Mouse (Mus musculus) lung, postnatal 14 days (tissue): ENCODE data around the gene Pnp.
"Not testable (repeated sequence)": the region's sequence is repeated elsewhere in the genome, so short reads cannot be mapped to it uniquely, and the experiment has no call there.

Experiments
- DNase-seq: peaks from one replicate; pipeline ENCODE4 v3.0.0; 2021

Gene Pnp

DNA sequence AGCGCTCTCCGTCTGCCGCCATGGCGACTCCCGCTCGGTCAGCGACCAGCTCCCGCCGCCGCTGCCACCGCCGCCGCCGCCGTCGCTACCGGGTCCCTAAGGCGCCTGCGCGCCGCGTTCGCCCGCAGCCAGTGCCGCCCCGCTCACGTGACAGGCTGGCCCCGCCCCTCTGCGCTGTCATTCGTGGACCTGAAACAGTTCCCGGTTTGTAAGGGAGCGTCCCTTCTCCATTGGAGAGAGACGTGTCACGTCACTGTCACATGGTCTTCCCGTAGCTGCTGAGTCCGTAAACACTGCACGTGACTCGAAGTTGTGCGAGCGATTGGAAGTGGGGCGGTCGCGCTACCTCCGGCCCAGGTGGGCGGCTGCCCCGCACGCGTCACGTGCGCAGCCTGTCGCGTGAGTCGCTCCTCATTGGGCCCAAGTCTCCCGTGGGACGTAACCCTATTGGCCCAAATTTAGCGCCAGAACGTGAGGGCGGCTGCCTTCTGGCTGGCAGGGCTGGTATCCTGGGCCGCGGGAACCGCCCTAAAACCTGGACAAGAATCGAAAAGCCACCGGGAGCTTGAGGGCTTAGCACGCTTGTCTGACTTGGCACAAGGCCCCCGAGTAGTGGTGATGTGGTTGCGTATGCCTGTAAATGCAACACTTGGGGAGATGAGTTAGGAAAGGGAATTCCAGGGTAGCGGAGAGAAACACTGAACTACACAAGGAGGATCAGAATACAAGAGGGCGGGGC is at the start of gene Pnp, which contains the start of gene Pip4p1:
Gene Pnp (plus strand): TSS at position 329 of the 739 bp plus-strand sequence.
Gene Pip4p1 (minus strand): TSS at position 103 of the 739 bp plus-strand sequence.
- DNase-seq = peak; percentile 99

DNA sequence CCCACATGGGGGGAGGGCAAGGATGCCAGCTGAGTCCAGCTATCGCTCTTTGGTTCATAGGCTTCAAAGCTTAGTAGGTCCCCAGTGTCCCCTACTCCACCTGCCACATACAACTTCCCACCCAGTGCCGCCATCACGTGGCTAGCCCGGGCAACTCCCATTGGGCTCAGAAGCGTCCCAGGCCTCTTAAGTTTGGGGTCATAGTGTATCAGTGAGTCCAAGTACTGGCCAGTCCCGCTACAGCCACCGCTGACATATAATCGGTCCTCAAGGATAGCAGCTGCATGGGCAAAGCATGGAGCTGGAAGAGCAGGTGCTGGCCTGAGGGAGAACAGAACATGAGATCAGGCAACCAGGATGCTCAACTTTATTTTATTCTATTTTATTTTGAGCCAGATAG is 39.3 kb upstream of the Pnp start:
- DNase-seq = no peak

GRCm38 (mm10) chr14:50892091-50892490 is 38.8 kb upstream of the Pnp start:
- DNase-seq = no peak

- peak; percentile 54 for DNase-seq
These were observed 38.1 kb upstream of the Pnp start for GRCm38 (mm10) chr14:50892541-50893459.

DNA sequence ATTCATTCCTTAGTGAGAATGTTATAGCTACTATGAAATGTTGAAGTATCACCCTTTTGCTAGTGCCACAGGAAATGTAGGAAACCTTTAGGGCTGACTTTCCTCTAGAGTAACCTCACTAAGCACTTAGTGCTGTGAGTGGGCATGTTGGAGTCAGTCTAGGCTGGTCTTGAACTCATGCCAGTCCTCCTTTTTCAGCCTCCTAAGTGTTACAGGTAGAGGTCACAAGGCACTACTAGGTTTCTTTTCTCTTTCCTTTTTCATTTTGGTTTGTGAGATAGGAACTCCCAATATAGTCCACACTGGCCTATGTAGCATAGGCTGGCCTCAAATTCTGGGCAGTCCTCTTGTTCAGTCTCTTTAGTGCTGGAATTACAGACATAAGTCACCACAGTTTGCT is 35.5 kb upstream of the Pnp start:
- no peak for DNase-seq

- DNase-seq = peak; percentile 72
These were observed 34.7 kb upstream of the Pnp start for GRCm38 (mm10) chr14:50895985-50896746.

DNA sequence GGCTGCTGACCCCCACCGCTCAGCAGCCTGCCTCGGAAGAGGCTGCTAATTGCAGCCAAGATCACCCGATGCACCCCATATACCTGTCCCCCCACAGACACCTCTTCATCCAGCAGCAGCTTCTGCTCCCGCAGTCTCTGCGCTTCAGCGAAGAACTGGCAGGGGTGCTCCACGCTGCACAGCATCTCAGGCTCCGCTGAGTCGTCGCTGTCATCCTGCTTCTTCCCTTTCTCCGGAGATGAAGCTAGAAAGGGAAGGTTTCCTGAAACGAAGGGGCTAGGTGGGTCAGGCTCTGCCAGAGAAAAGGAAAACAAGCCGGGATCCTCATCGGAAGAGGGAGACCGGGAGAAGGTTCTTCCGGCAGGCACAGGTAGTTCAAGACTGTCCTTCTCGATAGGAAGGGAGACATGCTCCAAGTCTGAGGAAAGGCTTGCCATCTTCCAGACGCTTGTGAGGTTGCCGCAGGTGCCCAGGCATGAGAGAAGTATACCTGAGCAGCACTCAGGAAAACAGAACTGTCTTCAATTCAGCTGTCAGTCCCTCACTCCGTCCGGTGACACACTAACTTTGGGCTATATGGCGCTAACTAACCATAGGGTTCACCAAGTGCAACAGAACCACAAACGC is 34.0 kb upstream of the Pnp start:
- DNase-seq = no peak

DNA sequence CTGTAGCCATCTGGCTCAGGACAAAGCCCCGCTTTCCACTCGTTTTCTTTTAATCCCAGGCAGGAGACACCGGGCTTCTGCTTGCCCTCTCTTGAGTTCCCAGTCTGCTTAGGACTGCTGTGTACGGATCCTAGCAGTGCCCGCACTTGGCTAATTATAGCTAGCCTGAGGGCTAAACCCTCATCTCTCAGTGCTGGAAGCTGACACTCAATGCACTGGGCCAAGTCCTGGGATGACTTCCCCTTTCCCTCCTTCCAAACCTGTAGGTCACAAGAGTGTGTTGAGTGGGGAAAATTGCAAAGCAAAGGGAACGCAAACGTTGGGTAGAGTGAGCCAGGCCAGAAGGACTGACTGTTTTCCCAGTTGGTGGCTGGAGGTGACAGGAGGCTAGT is 33.5 kb upstream of the Pnp start, which contains the start of gene Klhl33:
Gene Klhl33 (minus strand): TSS at position 134 of the 392 bp plus-strand sequence.
- peak; percentile 5 for DNase-seq

DNA sequence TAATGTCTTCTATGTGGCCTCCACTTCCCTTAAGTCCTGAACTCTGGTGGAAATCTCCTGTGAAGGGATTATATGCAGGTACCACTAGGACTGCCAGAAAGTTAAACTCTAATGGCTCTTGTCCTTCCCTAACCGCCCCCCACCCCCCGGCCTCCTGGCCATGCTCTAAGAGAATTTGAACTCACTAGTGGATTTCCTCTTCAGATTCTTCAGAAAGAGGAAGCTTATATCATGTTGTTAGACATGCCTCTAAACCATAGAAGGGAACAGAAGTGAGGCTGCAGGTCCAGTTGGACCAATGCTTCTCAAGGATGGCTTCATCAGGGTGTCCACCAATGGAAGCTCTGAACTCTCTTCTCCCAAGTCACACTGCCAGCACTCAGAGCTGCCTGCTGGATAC is 32.9 kb upstream of the Pnp start:
- DNase-seq = not testable (repeated sequence)

DNA sequence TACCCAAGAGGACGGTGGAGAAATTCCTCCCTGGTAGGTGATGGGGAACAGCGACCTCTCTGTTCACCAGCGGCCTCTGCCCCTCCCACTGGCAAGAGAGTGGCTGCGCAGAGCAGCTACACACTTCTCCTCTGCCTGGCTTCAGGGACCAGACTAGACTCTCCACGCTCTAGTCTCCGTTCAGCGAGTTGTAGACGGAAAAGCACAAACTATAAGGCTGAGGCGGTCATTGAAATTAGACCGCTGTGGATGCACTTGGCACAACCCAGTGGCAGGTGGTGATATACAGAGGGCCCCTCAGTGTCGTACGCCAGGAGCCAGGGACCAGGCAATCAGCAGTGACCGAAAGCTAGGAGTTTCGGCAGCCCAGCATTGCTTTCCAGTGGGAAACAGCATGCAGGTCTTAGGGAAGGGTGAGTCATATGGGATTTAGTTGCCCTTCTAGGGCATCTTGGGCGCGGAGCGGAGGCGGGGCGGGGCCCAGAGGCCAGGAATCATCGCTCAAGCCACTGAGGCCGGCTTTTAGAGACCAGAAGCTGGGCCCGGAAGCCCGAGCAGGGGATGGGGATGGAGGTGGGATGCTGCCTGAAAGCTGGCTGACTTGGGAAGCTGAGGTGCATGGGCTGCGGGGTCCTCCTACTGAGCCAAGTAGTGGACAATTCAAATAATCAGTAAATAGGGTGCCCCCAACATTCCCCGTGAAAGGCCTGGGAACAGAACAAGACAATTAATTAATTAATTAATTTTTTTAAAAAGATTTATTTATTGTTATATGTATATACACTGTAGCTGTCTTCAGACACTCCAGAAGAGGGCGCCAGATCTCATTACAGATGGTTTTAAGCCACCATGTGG is 26.7 kb upstream of the Pnp start:
- DNase-seq = peak; percentile 39

DNA sequence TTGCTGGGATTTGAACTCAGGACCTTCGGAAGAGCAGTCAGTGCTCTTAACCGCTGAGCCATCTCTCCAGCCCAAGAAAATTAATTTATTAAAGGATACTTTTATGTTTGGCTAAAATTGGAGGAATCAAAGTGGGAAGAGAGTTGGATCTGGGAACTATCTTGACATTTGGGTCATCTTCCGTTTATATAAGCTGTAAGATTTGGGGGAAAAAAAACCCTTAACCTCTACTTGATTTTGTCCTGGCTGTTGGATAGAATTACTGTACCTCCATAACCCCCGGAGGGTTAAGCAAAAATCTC is 26.1 kb upstream of the Pnp start:
- DNase-seq = no peak

GRCm38 (mm10) chr14:50905327-50905726 is 25.6 kb upstream of the Pnp start:
- not testable (repeated sequence) for DNase-seq

GRCm38 (mm10) chr14:50908126-50908525 is 22.8 kb upstream of the Pnp start:
- no peak for DNase-seq

DNA sequence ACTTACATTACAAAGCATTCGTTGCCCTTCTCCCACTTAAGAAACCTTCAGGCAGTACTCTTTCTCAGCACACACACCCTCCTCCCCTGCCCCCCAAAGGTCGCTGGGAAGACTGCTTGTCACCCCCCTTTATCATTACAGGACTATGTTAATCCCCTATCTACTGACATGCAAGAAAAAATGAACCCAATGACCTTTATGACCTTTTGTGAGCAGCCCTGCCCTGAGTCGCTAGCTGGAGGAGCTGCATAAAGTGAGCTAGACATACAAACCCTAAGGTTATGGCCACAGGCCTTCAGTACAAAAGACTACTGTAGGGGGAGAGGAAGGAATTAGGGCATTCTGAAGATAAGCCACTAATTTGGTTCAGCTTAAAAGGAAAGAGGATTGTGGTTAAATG is 19.5 kb upstream of the Pnp start:
- DNase-seq = no peak

GRCm38 (mm10) chr14:50923437-50923836 is 7.4 kb upstream of the Pnp start:
- not testable (repeated sequence) for DNase-seq

GRCm38 (mm10) chr14:50924281-50925064 is 6.4 kb upstream of the Pnp start, which contains the start of the genes Osgep and Apex1:
TSS of gene Osgep (minus strand) at chr14:50924893.
TSS of gene Apex1 (plus strand) at chr14:50924968.
- peak; percentile 97 for DNase-seq

DNA sequence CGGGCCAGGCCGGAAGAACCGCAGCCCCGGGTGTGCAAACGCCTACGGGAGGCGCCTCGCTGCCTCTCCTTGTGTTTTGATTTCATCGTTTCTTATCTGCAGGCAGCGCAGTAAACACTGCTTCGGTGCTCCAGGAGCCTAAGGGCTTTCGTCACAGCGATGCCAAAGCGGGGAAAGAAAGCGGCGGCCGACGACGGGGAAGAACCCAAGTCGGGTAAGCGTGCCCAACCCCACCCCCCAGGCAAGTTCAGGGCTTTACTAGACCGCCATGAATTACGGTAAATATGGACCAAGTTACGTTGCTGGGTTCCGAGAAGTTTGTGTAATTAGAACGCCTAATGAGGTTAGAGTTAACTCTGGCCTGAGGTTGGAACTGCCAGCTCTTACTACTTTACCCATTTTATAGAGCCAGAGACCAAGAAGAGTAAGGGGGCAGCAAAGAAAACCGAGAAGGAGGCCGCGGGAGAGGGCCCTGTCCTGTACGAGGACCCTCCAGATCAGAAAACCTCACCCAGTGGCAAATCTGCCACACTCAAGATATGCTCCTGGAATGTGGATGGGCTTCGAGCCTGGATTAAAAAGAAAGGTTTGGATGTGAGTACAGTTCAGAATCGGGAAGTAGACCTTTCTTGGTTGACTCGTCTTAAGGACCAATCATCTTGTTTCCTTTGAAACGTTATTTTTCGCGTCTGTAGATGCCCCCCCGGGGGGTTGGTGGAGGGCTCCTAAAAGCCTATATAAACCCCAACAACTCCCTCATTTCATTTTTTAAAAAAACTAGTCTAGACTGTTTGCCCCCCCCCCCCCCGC is 5.6 kb upstream of the Pnp start:
- DNase-seq = no peak

GRCm38 (mm10) chr14:50927366-50927765 is 3.5 kb upstream of the Pnp start:
- no peak for DNase-seq

GRCm38 (mm10) chr14:50929951-50930350 is 931 bp upstream of the Pnp start:
- DNase-seq = no peak

- DNase-seq = peak; percentile 54
These were observed 517 bp upstream of the Pnp start for GRCm38 (mm10) chr14:50930377-50930753.
